Mouse (Mus musculus): Measurements from ENCODE around the gene Farp1. TPM values are rescaled to one million over a fixed set of nuclear protein-coding genes. Genes with fewer than 3 reads are reported as not detected.

Farp1 gene
- polyA plus RNA-seq, 1 experiment: 29.2 TPM

GRCm38 (mm10) chr14:121110492-121111267 lies 75.7 kb downstream of the Farp1 start:
- Histone ChIP-seq H3K4me1 (ENCODE audit: control insufficient read depth, insufficient read depth, low read length) (peaks cover 6% of the 10 kb centered on the region), H3K27ac (ENCODE audit: insufficient read depth, low read length) (no peak overlapping the region)

DNA sequence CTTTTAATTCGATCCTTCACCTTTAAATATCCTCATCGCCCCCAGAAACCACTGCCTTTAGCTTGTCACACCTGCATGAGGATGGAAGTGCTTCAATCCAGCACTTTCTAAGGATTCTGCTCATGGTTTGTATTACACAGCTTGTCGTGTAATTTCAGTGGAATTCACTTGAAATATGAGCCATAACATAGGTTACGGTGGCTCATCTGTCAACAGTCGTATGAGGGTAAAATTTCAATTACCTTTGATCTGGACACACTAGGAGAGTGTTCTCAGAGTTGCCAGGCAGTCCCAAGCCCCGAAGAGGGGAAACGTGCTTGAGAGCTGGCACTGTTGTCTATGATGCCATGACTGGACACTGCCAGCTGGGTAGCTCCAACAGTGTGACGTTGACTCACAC lies 77.1 kb downstream of the Farp1 start:
- H3K27me3 ChIP-seq (ENCODE audit: control insufficient read depth, insufficient read depth, low read length, poor library complexity, severe bottlenecking): no peaks in the 10 kb centered on the region
- no peaks in the 10 kb centered on the region for H3K4me1 ChIP-seq (ENCODE audit: control insufficient read depth, insufficient read depth, low read length)
- H3K9me3 ChIP-seq (replicated peaks; ENCODE audit: control insufficient read depth, insufficient read depth, low read length, poor library complexity, severe bottlenecking): no peaks in the 10 kb centered on the region
- H3K27ac ChIP-seq (ENCODE audit: insufficient read depth, low read length): no peak overlapping the region
- no peak overlapping the region for H3K9ac ChIP-seq (ENCODE audit: low read depth, poor library complexity, severe bottlenecking)
- H3K36me3 ChIP-seq (ENCODE audit: control insufficient read depth, insufficient read depth, low read length, poor library complexity, severe bottlenecking): no peaks in the 10 kb centered on the region
- no peak for TF ChIP-seq CTCF (IDR thresholded peaks at IDR 0.05; ENCODE audit: low read depth, low read length)
- TF ChIP-seq POLR2A (IDR thresholded peaks at IDR 0.05; ENCODE audit: insufficient read depth, low read length): no peak
- TF ChIP-seq EP300 (IDR thresholded peaks at IDR 0.05; ENCODE audit: insufficient read depth, low read depth, low read length): no peak
- no peak overlapping the region for H3K4me3 ChIP-seq (ENCODE audit: low read depth, low read length)

More at GRCm38 (mm10) chr14:121110492-121111267, 75.7 kb downstream of the Farp1 start:
- H3K36me3 ChIP-seq (ENCODE audit: control insufficient read depth, insufficient read depth, low read length, poor library complexity, severe bottlenecking): no peaks in the 10 kb centered on the region
- no peaks in the 10 kb centered on the region for H3K27me3 ChIP-seq (ENCODE audit: control insufficient read depth, insufficient read depth, low read length, poor library complexity, severe bottlenecking)
- H3K9me3 ChIP-seq (replicated peaks; ENCODE audit: control insufficient read depth, insufficient read depth, low read length, poor library complexity, severe bottlenecking): no peaks in the 10 kb centered on the region
- TF ChIP-seq POLR2A (IDR thresholded peaks at IDR 0.05; ENCODE audit: insufficient read depth, low read length) (no peak), CTCF (IDR thresholded peaks at IDR 0.05; ENCODE audit: low read depth, low read length) (no peak), EP300 (IDR thresholded peaks at IDR 0.05; ENCODE audit: insufficient read depth, low read depth, low read length) (no peak)
- H3K4me3 ChIP-seq (ENCODE audit: low read depth, low read length): no peak overlapping the region
- no peak overlapping the region for H3K9ac ChIP-seq (ENCODE audit: low read depth, poor library complexity, severe bottlenecking)

GRCm38 (mm10) chr14:121113785-121114184 lies 78.8 kb downstream of the Farp1 start:
- Histone ChIP-seq H3K9ac (ENCODE audit: low read depth, poor library complexity, severe bottlenecking) (no peak overlapping the region), H3K9me3 (replicated peaks; ENCODE audit: control insufficient read depth, insufficient read depth, low read length, poor library complexity, severe bottlenecking) (no peaks in the 10 kb centered on the region), H3K4me1 (ENCODE audit: control insufficient read depth, insufficient read depth, low read length) (no peaks in the 10 kb centered on the region), H3K4me3 (ENCODE audit: low read depth, low read length) (no peak overlapping the region), H3K27me3 (ENCODE audit: control insufficient read depth, insufficient read depth, low read length, poor library complexity, severe bottlenecking) (no peaks in the 10 kb centered on the region), H3K27ac (ENCODE audit: insufficient read depth, low read length) (no peak overlapping the region), H3K36me3 (ENCODE audit: control insufficient read depth, insufficient read depth, low read length, poor library complexity, severe bottlenecking) (no peaks in the 10 kb centered on the region)
- TF ChIP-seq POLR2A (IDR thresholded peaks at IDR 0.05; ENCODE audit: insufficient read depth, low read length): no peak
- no peak for TF ChIP-seq EP300 (IDR thresholded peaks at IDR 0.05; ENCODE audit: insufficient read depth, low read depth, low read length)
- no peak for TF ChIP-seq CTCF (IDR thresholded peaks at IDR 0.05; ENCODE audit: low read depth, low read length)

- Histone ChIP-seq H3K36me3 (ENCODE audit: control insufficient read depth, insufficient read depth, low read length, poor library complexity, severe bottlenecking) (no peaks in the 10 kb centered on the region), H3K4me3 (ENCODE audit: low read depth, low read length) (no peak overlapping the region), H3K9me3 (replicated peaks; ENCODE audit: control insufficient read depth, insufficient read depth, low read length, poor library complexity, severe bottlenecking) (no peaks in the 10 kb centered on the region), H3K9ac (ENCODE audit: low read depth, poor library complexity, severe bottlenecking) (no peak overlapping the region), H3K27me3 (ENCODE audit: control insufficient read depth, insufficient read depth, low read length, poor library complexity, severe bottlenecking) (no peaks in the 10 kb centered on the region), H3K27ac (ENCODE audit: insufficient read depth, low read length) (no peak overlapping the region), H3K4me1 (ENCODE audit: control insufficient read depth, insufficient read depth, low read length) (no peaks in the 10 kb centered on the region)
- TF ChIP-seq CTCF (IDR thresholded peaks at IDR 0.05; ENCODE audit: low read depth, low read length): no peak
- no peak for TF ChIP-seq EP300 (IDR thresholded peaks at IDR 0.05; ENCODE audit: insufficient read depth, low read depth, low read length)
- TF ChIP-seq POLR2A (IDR thresholded peaks at IDR 0.05; ENCODE audit: insufficient read depth, low read length): no peak
These were observed 81.7 kb downstream of the Farp1 start for GRCm38 (mm10) chr14:121116696-121117095.

- H3K36me3 ChIP-seq (ENCODE audit: control insufficient read depth, insufficient read depth, low read length, poor library complexity, severe bottlenecking): no peaks in the 10 kb centered on the region
- TF ChIP-seq POLR2A (IDR thresholded peaks at IDR 0.05; ENCODE audit: insufficient read depth, low read length) (no peak), CTCF (IDR thresholded peaks at IDR 0.05; ENCODE audit: low read depth, low read length) (no peak)
- no peaks in the 10 kb centered on the region for H3K27me3 ChIP-seq (ENCODE audit: control insufficient read depth, insufficient read depth, low read length, poor library complexity, severe bottlenecking)
- H3K4me3 ChIP-seq (ENCODE audit: low read depth, low read length): no peak overlapping the region
- H3K27ac ChIP-seq (ENCODE audit: insufficient read depth, low read length): no peak overlapping the region
- H3K4me1 ChIP-seq (ENCODE audit: control insufficient read depth, insufficient read depth, low read length): no peaks in the 10 kb centered on the region
- no peak overlapping the region for H3K9ac ChIP-seq (ENCODE audit: low read depth, poor library complexity, severe bottlenecking)
- H3K9me3 ChIP-seq (replicated peaks; ENCODE audit: control insufficient read depth, insufficient read depth, low read length, poor library complexity, severe bottlenecking): no peaks in the 10 kb centered on the region
These were observed 83.9 kb downstream of the Farp1 start for GRCm38 (mm10) chr14:121118860-121119259.

DNA sequence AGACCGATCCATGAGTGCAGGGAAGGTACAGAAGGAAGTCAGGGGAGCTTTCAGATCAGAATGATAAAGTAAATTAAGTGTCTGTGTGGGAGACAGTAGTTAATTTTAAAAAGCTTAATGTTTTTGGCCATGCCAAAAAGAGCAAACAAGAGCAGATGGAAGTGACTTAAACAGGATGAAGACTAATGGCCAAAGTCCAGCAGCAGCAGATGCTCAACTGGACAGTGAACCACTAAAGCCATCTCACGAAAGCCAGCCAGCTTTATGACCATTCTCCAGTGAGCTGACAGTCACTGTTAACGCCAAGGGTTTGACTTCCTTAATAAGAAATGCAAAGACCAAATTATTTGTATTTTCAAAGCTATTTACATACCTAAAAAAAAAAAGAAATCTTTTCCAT lies 86.7 kb downstream of the Farp1 start:
- TF ChIP-seq POLR2A (IDR thresholded peaks at IDR 0.05; ENCODE audit: insufficient read depth, low read length) (no peak), CTCF (IDR thresholded peaks at IDR 0.05; ENCODE audit: low read depth, low read length) (no peak), EP300 (IDR thresholded peaks at IDR 0.05; ENCODE audit: insufficient read depth, low read depth, low read length) (no peak)
- Histone ChIP-seq H3K4me3 (ENCODE audit: low read depth, low read length) (no peak overlapping the region), H3K27me3 (ENCODE audit: control insufficient read depth, insufficient read depth, low read length, poor library complexity, severe bottlenecking) (no peaks in the 10 kb centered on the region), H3K9me3 (replicated peaks; ENCODE audit: control insufficient read depth, insufficient read depth, low read length, poor library complexity, severe bottlenecking) (no peaks in the 10 kb centered on the region), H3K4me1 (ENCODE audit: control insufficient read depth, insufficient read depth, low read length) (no peaks in the 10 kb centered on the region), H3K9ac (ENCODE audit: low read depth, poor library complexity, severe bottlenecking) (no peak overlapping the region), H3K36me3 (ENCODE audit: control insufficient read depth, insufficient read depth, low read length, poor library complexity, severe bottlenecking) (no peaks in the 10 kb centered on the region), H3K27ac (ENCODE audit: insufficient read depth, low read length) (no peak overlapping the region)
